Mouse (Mus musculus): ENCODE data around the gene Neurod2. TPM values are rescaled to one million over a fixed set of nuclear protein-coding genes. Genes with fewer than 3 reads are reported as not detected.

Gene Neurod2
- 4.5 and 5.6 TPM in 2 replicates for polyA plus RNA-seq (2015; fragmentation: Nextera tagmentation; extraction: Ambion mirVana)

- Histone ChIP-seq H3K4me2 (ENCODE audit: low read length) (peak within 1 kb of the TSS; percentile 48), H3K36me3 (ENCODE audit: control insufficient read depth, insufficient read depth, low read length) (no peaks in the 10 kb centered on the region), H3K4me3 (ENCODE audit: low read depth, low read length) (peak within 1 kb of the TSS; percentile 36), H3K27me3 (ENCODE audit: control insufficient read depth, insufficient read depth, low read depth, low read length) (peaks cover 69% of the 10 kb centered on the region), H3K9me3 (replicated peaks; ENCODE audit: control insufficient read depth, low read length, poor library complexity, severe bottlenecking) (no peaks in the 10 kb centered on the region), H3K9ac (ENCODE audit: low read depth, low read length) (peak within 1 kb of the TSS; percentile 55), H3K27ac (ENCODE audit: low read length) (peak within 1 kb of the TSS; percentile 71), H3K4me1 (ENCODE audit: control insufficient read depth, insufficient read depth, low read length) (peaks cover 22% of the 10 kb centered on the region)
- 2% methylated on average over 36 of the region's 38 CpGs for WGBS
- no peak; the same call in 1 of the 2 replicates for ATAC-seq
These were observed at the start of gene Neurod2 for GRCm38 (mm10) chr11:98329081-98329959. Gene Neurod2 (minus strand): TSS chr11:98329648.

- no peak for ATAC-seq
- Histone ChIP-seq H3K4me2 (ENCODE audit: low read length) (no peak overlapping the region), H3K27me3 (ENCODE audit: control insufficient read depth, insufficient read depth, low read depth, low read length) (no peaks in the 10 kb centered on the region), H3K4me1 (ENCODE audit: control insufficient read depth, insufficient read depth, low read length) (no peaks in the 10 kb centered on the region), H3K27ac (ENCODE audit: low read length) (no peak overlapping the region), H3K9ac (ENCODE audit: low read depth, low read length) (no peak overlapping the region), H3K4me3 (ENCODE audit: low read depth, low read length) (no peak overlapping the region), H3K36me3 (ENCODE audit: control insufficient read depth, insufficient read depth, low read length) (peaks cover 22% of the 10 kb centered on the region), H3K9me3 (replicated peaks; ENCODE audit: control insufficient read depth, low read length, poor library complexity, severe bottlenecking) (no peaks in the 10 kb centered on the region)
- WGBS: 93% methylated on average over 11 of the region's 11 CpGs
These were observed 48.3 kb upstream of the Neurod2 start for GRCm38 (mm10) chr11:98377787-98378186.

DNA sequence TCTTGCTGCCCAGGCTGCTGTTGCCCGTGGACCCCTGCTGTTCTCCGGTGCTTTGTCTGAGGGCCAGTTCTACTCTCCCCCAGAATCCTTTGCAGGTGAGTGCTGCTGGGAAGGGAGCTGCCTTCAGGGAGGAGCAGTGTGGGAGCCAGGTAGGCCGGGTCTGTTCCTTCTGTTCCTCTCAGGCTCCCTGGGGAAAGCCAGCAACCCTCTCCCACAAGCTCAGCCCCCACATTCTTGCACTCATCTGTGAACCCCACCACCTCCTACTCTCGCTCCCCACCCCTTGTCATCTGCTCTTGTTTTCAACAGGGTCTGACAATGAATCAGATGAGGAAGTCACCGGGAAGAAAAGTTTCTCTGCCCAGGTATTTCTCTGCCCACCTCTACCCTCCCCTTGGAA lies 47.3 kb upstream of the Neurod2 start:
- Histone ChIP-seq H3K36me3 (ENCODE audit: control insufficient read depth, insufficient read depth, low read length) (peaks cover 22% of the 10 kb centered on the region), H3K9me3 (replicated peaks; ENCODE audit: control insufficient read depth, low read length, poor library complexity, severe bottlenecking) (no peaks in the 10 kb centered on the region), H3K27ac (ENCODE audit: low read length) (no peak overlapping the region), H3K4me1 (ENCODE audit: control insufficient read depth, insufficient read depth, low read length) (no peaks in the 10 kb centered on the region; the same call in 1 of the 2 replicates), H3K9ac (ENCODE audit: low read depth, low read length) (no peak overlapping the region), H3K4me2 (ENCODE audit: low read length) (no peak overlapping the region), H3K27me3 (ENCODE audit: control insufficient read depth, insufficient read depth, low read depth, low read length) (no peaks in the 10 kb centered on the region), H3K4me3 (ENCODE audit: low read depth, low read length) (no peak overlapping the region)
- 62% methylated on average over 5 of the region's 5 CpGs for whole genome bisulfite sequencing
- no peak for ATAC-seq

- H3K4me2 ChIP-seq (ENCODE audit: low read length): no peak overlapping the region
- peaks cover 17% of the 10 kb centered on the region for H3K36me3 ChIP-seq (ENCODE audit: control insufficient read depth, insufficient read depth, low read length)
- no peaks in the 10 kb centered on the region for H3K9me3 ChIP-seq (replicated peaks; ENCODE audit: control insufficient read depth, low read length, poor library complexity, severe bottlenecking)
- H3K9ac ChIP-seq (ENCODE audit: low read depth, low read length): no peak overlapping the region
- no peak overlapping the region for H3K4me3 ChIP-seq (ENCODE audit: low read depth, low read length)
- ATAC-seq: no peak
- H3K27ac ChIP-seq (ENCODE audit: low read length): no peak overlapping the region
- peaks cover 7% of the 10 kb centered on the region for H3K4me1 ChIP-seq (ENCODE audit: control insufficient read depth, insufficient read depth, low read length)
- WGBS: 80% methylated on average over 8 of the region's 8 CpGs
- no peaks in the 10 kb centered on the region for H3K27me3 ChIP-seq (ENCODE audit: control insufficient read depth, insufficient read depth, low read depth, low read length)
These were observed 44.8 kb upstream of the Neurod2 start for GRCm38 (mm10) chr11:98374266-98374665.

GRCm38 (mm10) chr11:98373244-98373643 lies 43.8 kb upstream of the Neurod2 start:
- ATAC-seq: no peak
- no peak overlapping the region for H3K9ac ChIP-seq (ENCODE audit: low read depth, low read length)
- H3K4me2 ChIP-seq (ENCODE audit: low read length): no peak overlapping the region
- H3K9me3 ChIP-seq (replicated peaks; ENCODE audit: control insufficient read depth, low read length, poor library complexity, severe bottlenecking): no peaks in the 10 kb centered on the region
- peaks cover 10% of the 10 kb centered on the region; the same call in 1 of the 2 replicates for H3K36me3 ChIP-seq (ENCODE audit: control insufficient read depth, insufficient read depth, low read length)
- H3K27ac ChIP-seq (ENCODE audit: low read length): no peak overlapping the region
- H3K4me1 ChIP-seq (ENCODE audit: control insufficient read depth, insufficient read depth, low read length): peaks cover 7% of the 10 kb centered on the region
- WGBS: 91% methylated on average over 6 of the region's 6 CpGs
- H3K4me3 ChIP-seq (ENCODE audit: low read depth, low read length): no peak overlapping the region
- no peaks in the 10 kb centered on the region for H3K27me3 ChIP-seq (ENCODE audit: control insufficient read depth, insufficient read depth, low read depth, low read length)

DNA sequence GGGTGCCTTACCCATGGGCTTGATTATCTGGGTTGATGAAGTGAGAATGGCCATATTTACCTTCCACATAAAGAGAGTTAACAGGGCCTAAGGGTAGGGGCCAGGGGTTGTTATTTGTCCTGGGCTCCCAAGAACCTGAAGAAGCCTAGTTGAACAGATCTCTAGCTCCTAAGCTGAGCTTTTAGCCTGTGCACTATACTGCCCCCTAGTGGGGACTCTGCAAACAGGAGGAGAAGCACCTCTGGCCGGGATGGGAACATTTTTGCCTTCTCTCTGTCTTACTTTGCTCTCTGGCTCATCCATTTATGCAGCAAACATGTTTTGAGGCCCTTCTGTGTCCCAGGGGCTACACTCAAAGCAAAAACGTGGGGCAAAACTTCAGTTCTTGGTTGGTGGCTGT lies 43.0 kb upstream of the Neurod2 start:
- H3K4me1 ChIP-seq (ENCODE audit: control insufficient read depth, insufficient read depth, low read length): peaks cover 7% of the 10 kb centered on the region
- no peaks in the 10 kb centered on the region for H3K27me3 ChIP-seq (ENCODE audit: control insufficient read depth, insufficient read depth, low read depth, low read length)
- H3K9me3 ChIP-seq (replicated peaks; ENCODE audit: control insufficient read depth, low read length, poor library complexity, severe bottlenecking): no peaks in the 10 kb centered on the region
- ATAC-seq: no peak
- WGBS: 4% methylated on average over 2 of the region's 2 CpGs
- no peak overlapping the region for H3K4me3 ChIP-seq (ENCODE audit: low read depth, low read length)
- H3K36me3 ChIP-seq (ENCODE audit: control insufficient read depth, insufficient read depth, low read length): peaks cover 7% of the 10 kb centered on the region; the same call in 1 of the 2 replicates
- no peak overlapping the region for H3K4me2 ChIP-seq (ENCODE audit: low read length)
- H3K9ac ChIP-seq (ENCODE audit: low read depth, low read length): no peak overlapping the region
- H3K27ac ChIP-seq (ENCODE audit: low read length): no peak overlapping the region

GRCm38 (mm10) chr11:98371556-98372240 lies 42.2 kb upstream of the Neurod2 start:
- Histone ChIP-seq H3K4me1 (ENCODE audit: control insufficient read depth, insufficient read depth, low read length) (peaks cover 7% of the 10 kb centered on the region), H3K27me3 (ENCODE audit: control insufficient read depth, insufficient read depth, low read depth, low read length) (no peaks in the 10 kb centered on the region), H3K9ac (ENCODE audit: low read depth, low read length) (peak overlapping the region; percentile 31; the same call in 1 of the 2 replicates), H3K36me3 (ENCODE audit: control insufficient read depth, insufficient read depth, low read length) (peaks cover 7% of the 10 kb centered on the region; the same call in 1 of the 2 replicates), H3K4me3 (ENCODE audit: low read depth, low read length) (no peak overlapping the region), H3K4me2 (ENCODE audit: low read length) (no peak overlapping the region), H3K9me3 (replicated peaks; ENCODE audit: control insufficient read depth, low read length, poor library complexity, severe bottlenecking) (no peaks in the 10 kb centered on the region), H3K27ac (ENCODE audit: low read length) (no peak overlapping the region)
- ATAC-seq: peak; percentile 54; the same call in 1 of the 2 replicates
- 26% methylated on average over 9 of the region's 10 CpGs for WGBS

DNA sequence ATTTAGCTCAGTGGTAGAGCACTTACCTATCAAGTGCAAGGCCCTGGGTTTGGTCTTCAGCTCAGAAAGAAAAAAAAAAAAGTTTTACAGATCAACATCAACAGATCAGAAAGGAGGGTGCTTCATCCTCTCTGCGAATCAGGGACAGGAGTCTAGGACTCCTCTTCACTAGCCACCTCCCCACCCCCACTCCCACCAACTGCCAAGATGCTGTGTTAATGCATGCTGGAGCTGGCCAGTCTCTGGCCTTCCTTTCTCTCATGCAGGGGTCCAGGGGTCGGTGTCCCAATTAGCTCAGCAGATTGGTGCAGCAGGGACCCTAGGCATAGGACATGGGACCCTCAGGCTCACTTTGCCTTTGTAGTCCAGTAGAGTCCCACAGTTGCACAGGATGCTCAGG lies 41.1 kb upstream of the Neurod2 start:
- Histone ChIP-seq H3K27me3 (ENCODE audit: control insufficient read depth, insufficient read depth, low read depth, low read length) (no peaks in the 10 kb centered on the region), H3K4me3 (ENCODE audit: low read depth, low read length) (no peak overlapping the region), H3K4me1 (ENCODE audit: control insufficient read depth, insufficient read depth, low read length) (peaks cover 7% of the 10 kb centered on the region), H3K4me2 (ENCODE audit: low read length) (no peak overlapping the region), H3K27ac (ENCODE audit: low read length) (no peak overlapping the region), H3K9me3 (replicated peaks; ENCODE audit: control insufficient read depth, low read length, poor library complexity, severe bottlenecking) (no peaks in the 10 kb centered on the region), H3K9ac (ENCODE audit: low read depth, low read length) (no peak overlapping the region), H3K36me3 (ENCODE audit: control insufficient read depth, insufficient read depth, low read length) (peaks cover 4% of the 10 kb centered on the region; the same call in 1 of the 2 replicates)
- 87% methylated on average over 2 of the region's 2 CpGs for WGBS
- no peak for ATAC-seq

- Histone ChIP-seq H3K4me2 (ENCODE audit: low read length) (no peak overlapping the region), H3K36me3 (ENCODE audit: control insufficient read depth, insufficient read depth, low read length) (no peaks in the 10 kb centered on the region), H3K9me3 (replicated peaks; ENCODE audit: control insufficient read depth, low read length, poor library complexity, severe bottlenecking) (no peaks in the 10 kb centered on the region), H3K4me3 (ENCODE audit: low read depth, low read length) (no peak overlapping the region), H3K4me1 (ENCODE audit: control insufficient read depth, insufficient read depth, low read length) (peaks cover 7% of the 10 kb centered on the region), H3K27me3 (ENCODE audit: control insufficient read depth, insufficient read depth, low read depth, low read length) (no peaks in the 10 kb centered on the region), H3K9ac (ENCODE audit: low read depth, low read length) (no peak overlapping the region), H3K27ac (ENCODE audit: low read length) (no peak overlapping the region)
- 84% methylated on average over 6 of the region's 6 CpGs for WGBS
- ATAC-seq: no peak
These were observed 39.9 kb upstream of the Neurod2 start for GRCm38 (mm10) chr11:98369337-98369736.

Data from midbrain, embryonic 16.5 days (tissue).